Mouse (Mus musculus) myocyte (in vitro differentiated cells): ENCODE measurements around the gene Ubqln4. TPM values are rescaled to one million over a fixed set of nuclear protein-coding genes. Genes with fewer than 3 reads are reported as not detected.

ENCODE experiments used
- H3K27me3 ChIP-seq: one replicate; pipeline ENCODE4 v1.6.1; 2011; ENCODE audit not compliant: control insufficient read depth, insufficient read depth, insufficient read length
- H3K36me3 ChIP-seq: one replicate; pipeline ENCODE4 v1.6.1; 2011; ENCODE audit not compliant: control insufficient read depth, insufficient read depth
- H3K4me2 ChIP-seq: one replicate; pipeline ENCODE4 v1.6.1; 2011; ENCODE audit warnings: low read depth, control low read depth
- H3K4me3 ChIP-seq: one replicate; pipeline ENCODE4 v1.5.1; 2011; ENCODE audit warnings: mild to moderate bottlenecking, control low read depth, moderate library complexity
- H3K79me2 ChIP-seq: one replicate; pipeline ENCODE4 v1.6.1; 2011; ENCODE audit not compliant: control insufficient read depth, insufficient read depth
- H3ac ChIP-seq: one replicate; pipeline ENCODE4 v1.6.1; 2011; ENCODE audit not compliant: control insufficient read depth, insufficient read length
- CEBPB ChIP-seq: IDR thresholded peaks from 2 replicates; pipeline ENCODE4 v1.6.1; 2011; ENCODE audit warnings: mild to moderate bottlenecking, moderate library complexity; ENCODE audit not compliant: poor library complexity, insufficient read depth, severe bottlenecking
- E2F4 ChIP-seq: IDR thresholded peaks from one replicate; pipeline ENCODE4 v1.6.1; 2011; ENCODE audit warnings: mild to moderate bottlenecking, control low read depth, moderate library complexity; ENCODE audit not compliant: insufficient read depth
- MAX ChIP-seq: IDR thresholded peaks from one replicate; pipeline ENCODE4 v1.6.1; 2011; ENCODE audit warnings: low read depth, mild to moderate bottlenecking, control low read depth
- MYOD1 ChIP-seq, 3 experiments: IDR thresholded peaks; one replicate each; pipeline ENCODE4 v1.6.1; 2011; ENCODE audit warnings: control low read depth in 2 of 3, low read depth in 2 of 3, mild to moderate bottlenecking in 2 of 3, moderate library complexity in 1 of 3; ENCODE audit not compliant: insufficient read length in 2 of 3, control insufficient read depth in 1 of 3
- MYOG ChIP-seq, 3 experiments: IDR thresholded peaks; one replicate each; pipeline ENCODE4 v1.6.1; 2011; ENCODE audit warnings: control low read depth in 2 of 3, low read depth in 2 of 3, mild to moderate bottlenecking in 2 of 3; ENCODE audit not compliant: insufficient read length in 2 of 3, control insufficient read depth in 1 of 3, insufficient read depth in 1 of 3
- POLR2A ChIP-seq: IDR thresholded peaks from one replicate; pipeline ENCODE4 v1.6.1; 2011; ENCODE audit warnings: low read depth, mild to moderate bottlenecking, control low read depth, moderate library complexity; ENCODE audit not compliant: insufficient read length
- POLR2AphosphoS2 ChIP-seq: IDR thresholded peaks from one replicate; pipeline ENCODE4 v1.6.1; 2011; ENCODE audit warnings: low read depth, control low read depth; ENCODE audit not compliant: insufficient read length
- REST ChIP-seq: IDR thresholded peaks from one replicate; pipeline ENCODE4 v1.6.1; 2011; ENCODE audit warnings: mild to moderate bottlenecking, control low read depth, moderate library complexity; ENCODE audit not compliant: insufficient read depth, insufficient read length
- SRF ChIP-seq: IDR thresholded peaks from one replicate; pipeline ENCODE4 v1.6.1; 2011; ENCODE audit warnings: low read depth; ENCODE audit not compliant: control insufficient read depth, insufficient read length
- TCF12 ChIP-seq: IDR thresholded peaks from one replicate; pipeline ENCODE4 v1.6.1; 2011; ENCODE audit warnings: mild to moderate bottlenecking, control low read depth; ENCODE audit not compliant: poor library complexity, insufficient read depth, severe bottlenecking
- TCF3 ChIP-seq: IDR thresholded peaks from one replicate; pipeline ENCODE4 v1.6.1; 2011; ENCODE audit warnings: low read depth, control low read depth; ENCODE audit not compliant: insufficient read length
- USF1 ChIP-seq: IDR thresholded peaks from one replicate; pipeline ENCODE4 v1.6.1; 2011; ENCODE audit warnings: low read depth, mild to moderate bottlenecking, control low read depth, moderate library complexity
- polyA plus RNA-seq: library from polyadenylated mRNA; unstranded; fragments of >200 nt; fragmentation: generic; extraction: Trizol; gene quantifications from one replicate; pipeline ENCODE4 v1.2.1, GENCODE M21; 2012; ENCODE audit warnings: missing spikeins

Gene Ubqln4
- polyA plus RNA-seq, 1 experiment, result 44.9 TPM

GRCm38 (mm10) chr3:88616951-88617500 lies 63.5 kb downstream of the Ubqln4 start:
- peak overlapping the region; percentile 94 for H3K4me3 ChIP-seq
- peaks cover 19% of the 10 kb centered on the region for H3K36me3 ChIP-seq
- H3K27me3 ChIP-seq, result no peaks in the 10 kb centered on the region
- peaks cover 56% of the 10 kb centered on the region for H3K79me2 ChIP-seq
- H3K4me2 ChIP-seq, result peak overlapping the region; percentile 98
- H3ac ChIP-seq, result peak overlapping the region; percentile 65
- TF ChIP-seq CEBPB, result no peak
- no peak for TF ChIP-seq MYOG (IDR thresholded peaks at IDR 0.05; ENCODE audit: control insufficient read depth in 1 of 3, insufficient read depth in 1 of 3, insufficient read length in 2 of 3, low read depth in 2 of 3)
- TF ChIP-seq TCF3, result no peak
- TF ChIP-seq E2F4, result no peak
- no peak for TF ChIP-seq REST
- peak; percentile 67 for TF ChIP-seq POLR2AphosphoS2
- TF ChIP-seq SRF, result no peak
- peak; percentile 30 for TF ChIP-seq MAX
- no peak for TF ChIP-seq MYOD1 (IDR thresholded peaks at IDR 0.05; ENCODE audit: control insufficient read depth in 1 of 3, insufficient read length in 2 of 3, low read depth in 2 of 3)
- TF ChIP-seq POLR2A, result peak; percentile 53
- TF ChIP-seq TCF12, result no peak
- no peak for TF ChIP-seq USF1

- peaks cover 24% of the 10 kb centered on the region for H3K36me3 ChIP-seq
- no peaks in the 10 kb centered on the region for H3K27me3 ChIP-seq
- H3K4me2 ChIP-seq, result peak overlapping the region; percentile 98
- peak overlapping the region; percentile 94 for H3K4me3 ChIP-seq
- peak; percentile 50 for TF ChIP-seq POLR2AphosphoS2
- no peak for TF ChIP-seq REST
- TF ChIP-seq E2F4, result no peak
- no peak for TF ChIP-seq SRF
- TF ChIP-seq USF1, result no peak
- peak; percentile 53 for TF ChIP-seq POLR2A
- TF ChIP-seq MAX, result no peak
- TF ChIP-seq MYOG (IDR thresholded peaks at IDR 0.05; ENCODE audit: control insufficient read depth in 1 of 3, insufficient read depth in 1 of 3, insufficient read length in 2 of 3, low read depth in 2 of 3), result no peak
- peaks cover 68% of the 10 kb centered on the region for H3K79me2 ChIP-seq
- H3ac ChIP-seq, result peak overlapping the region; percentile 65
These were observed 64.7 kb downstream of the Ubqln4 start for GRCm38 (mm10) chr3:88618074-88618871.

Other genes starting within 250 kb of the Ubqln4 start
- gene Glmp, start 228.7 kb upstream of the Ubqln4 start, polyA plus RNA-seq, result 171 TPM
- gene Tmem79, start 217.6 kb upstream of the Ubqln4 start, polyA plus RNA-seq, result 2.3 TPM
- 53.5 TPM for gene Smg5, start 217.5 kb upstream of the Ubqln4 start, polyA plus RNA-seq
- not detected for gene Paqr6, start 189.2 kb upstream of the Ubqln4 start, polyA plus RNA-seq
- gene Bglap3, start 181.0 kb upstream of the Ubqln4 start, polyA plus RNA-seq, result 0.95 TPM
- 6.6 TPM for gene Bglap2, start 175.1 kb upstream of the Ubqln4 start, polyA plus RNA-seq
- gene Bglap, start 169.3 kb upstream of the Ubqln4 start, polyA plus RNA-seq, result 0.34 TPM
- gene Pmf1, start 143.4 kb upstream of the Ubqln4 start, polyA plus RNA-seq, result 59.0 TPM
- 19.3 TPM for gene Slc25a44, start 128.6 kb upstream of the Ubqln4 start, polyA plus RNA-seq
- 0.35 TPM for gene Sema4a, start 92.6 kb upstream of the Ubqln4 start, polyA plus RNA-seq
- gene Lmna, start 43.8 kb upstream of the Ubqln4 start, polyA plus RNA-seq, result 954 TPM
- gene Mex3a, start 21.4 kb upstream of the Ubqln4 start, polyA plus RNA-seq, result 8.1 TPM
- gene Rab25, start 5.5 kb upstream of the Ubqln4 start, polyA plus RNA-seq, result 0.13 TPM
- 165 TPM for gene Lamtor2, start 684 bp upstream of the Ubqln4 start, polyA plus RNA-seq
- 294 TPM for gene Ssr2, start 22.1 kb downstream of the Ubqln4 start, polyA plus RNA-seq
- gene Arhgef2, start 52.2 kb downstream of the Ubqln4 start, polyA plus RNA-seq, result 361 TPM
- not detected for gene Rxfp4, start 99.4 kb downstream of the Ubqln4 start, polyA plus RNA-seq
- 17.2 TPM for gene Khdc4, start 132.0 kb downstream of the Ubqln4 start, polyA plus RNA-seq
- gene Rit1, start 163.1 kb downstream of the Ubqln4 start, polyA plus RNA-seq, result 62.3 TPM
- gene Syt11, start 221.4 kb downstream of the Ubqln4 start, polyA plus RNA-seq, result 3.1 TPM